Mouse (Mus musculus) kidney, postnatal 0 days (tissue): Measurements from ENCODE around the gene Pfkfb1. TPM values are rescaled to one million over a fixed set of nuclear protein-coding genes. Genes with fewer than 3 reads are reported as not detected.

Experiments
- ATAC-seq: fragments of 200-750 bp; cut with Nextera tagmentation; replicated peaks from 2 replicates; pipeline ENCODE4 v1.8.0; 2017; ENCODE audit warnings: low read depth, moderate number of reproducible peaks, moderate TSS enrichment, moderate library complexity; ENCODE audit not compliant: low FRiP score
- DNase-seq: peaks from one replicate; pipeline ENCODE4 v3.0.0-alpha.2; 2016; ENCODE audit warnings: low spot score
- H3K27ac ChIP-seq: fragments of 300-500 bp; sonication (generic); 2 replicates; pipeline ENCODE4 v1.5.1; 2014; ENCODE audit warnings: mild to moderate bottlenecking
- H3K27me3 ChIP-seq: fragments of 300-500 bp; sonication (generic); 2 replicates; pipeline ENCODE4 v1.6.1; 2014; ENCODE audit warnings: low read length, mixed read lengths; ENCODE audit not compliant: insufficient read depth
- H3K36me3 ChIP-seq: fragments of 300-500 bp; sonication (generic); 2 replicates; pipeline ENCODE4 v1.6.1; 2014; ENCODE audit warnings: low read length, mixed read lengths; ENCODE audit not compliant: insufficient read depth
- H3K4me1 ChIP-seq: fragments of 300-500 bp; sonication (generic); replicated peaks from 2 replicates; pipeline ENCODE4 v1.6.1; 2014; ENCODE audit warnings: antibody characterized with exemption, low read length, mixed read lengths; ENCODE audit not compliant: insufficient read depth
- H3K4me2 ChIP-seq: fragments of 300-500 bp; sonication (generic); 2 replicates; pipeline ENCODE4 v1.6.1; 2014; ENCODE audit warnings: mild to moderate bottlenecking, low read length, moderate library complexity, mixed read lengths
- H3K4me3 ChIP-seq: fragments of 300-500 bp; sonication (generic); replicated peaks from 2 replicates; pipeline ENCODE4 v1.5.1; 2014; ENCODE audit warnings: low read depth, low read length
- H3K9ac ChIP-seq: fragments of 300-500 bp; sonication (generic); 2 replicates; pipeline ENCODE4 v1.6.1; 2014; ENCODE audit warnings: low read depth, low read length
- H3K9me3 ChIP-seq: fragments of 300-500 bp; sonication (generic); replicated peaks from 2 replicates; pipeline ENCODE4 v1.6.1; 2016; ENCODE audit warnings: low read length, inconsistent platforms, mixed read lengths
- CTCF ChIP-seq: IDR thresholded peaks from 2 replicates; pipeline ENCODE4 v1.5.1; 2016; ENCODE audit warnings: antibody characterized with exemption, low read depth, mild to moderate bottlenecking, moderate library complexity
- WGBS: fragments of 180-500 bp; shearing (Covaris S2); extraction: QIAGEN DNeasy Blood & Tissue Kit; methylation state at CpG from one replicate; pipeline ENCODE4 v1.1.7; 2014; 5-methylcytosine and 5-hydroxymethylcytosine counted together
- polyA plus RNA-seq: library from polyadenylated mRNA; unstranded; fragments of >200 nt; fragmentation: Nextera tagmentation; extraction: Ambion mirVana; gene quantifications from 2 replicates; pipeline ENCODE4 v1.2.1, GENCODE M21; 2015

Gene Pfkfb1
- polyA plus RNA-seq, 1 experiment from 2014 or later = 2.8 TPM

- H3K4me3 ChIP-seq = no peak overlapping the region
Measured at GRCm38 (mm10) chrX:150594176-150594575, 6.1 kb downstream of the Pfkfb1 start.

DNA sequence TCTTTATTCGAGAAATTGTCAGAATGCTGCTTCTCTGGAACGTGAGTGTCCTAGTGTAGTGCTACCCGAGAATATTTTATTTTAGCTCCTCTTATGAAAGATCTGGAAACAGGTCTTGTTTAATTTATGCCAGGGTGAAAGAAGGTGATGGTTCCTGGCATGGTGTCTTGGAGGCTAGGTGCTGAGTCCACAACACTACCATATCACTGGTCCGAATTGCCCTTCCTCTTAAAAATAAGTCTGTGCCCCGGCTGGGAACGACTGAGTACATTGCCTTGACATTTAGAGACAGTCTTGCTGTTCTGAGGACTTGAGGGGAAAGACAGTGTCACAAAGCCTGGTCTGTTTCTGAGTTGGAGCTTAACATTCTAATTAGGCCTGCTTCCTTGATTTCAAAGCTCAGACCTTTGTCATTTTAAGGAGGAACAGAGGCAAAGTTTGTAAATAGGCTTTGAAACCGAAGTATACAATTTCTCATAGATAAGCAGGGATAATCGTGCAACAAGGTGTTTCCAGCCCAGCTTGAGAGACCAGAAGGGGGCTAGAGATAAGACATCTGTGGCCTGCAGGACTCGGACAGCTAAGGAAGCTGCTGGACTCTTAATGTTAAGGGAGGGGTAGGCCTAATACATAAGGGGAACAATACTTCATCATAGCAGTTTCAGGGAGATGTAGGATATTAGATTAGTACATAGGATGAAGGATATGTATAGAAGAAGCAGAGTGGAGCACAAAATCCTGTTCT lies 7.2 kb downstream of the Pfkfb1 start:
- no peaks in the 10 kb centered on the region for H3K36me3 ChIP-seq
- ATAC-seq (no peak), DNase-seq (no peak)
- no peak overlapping the region for H3K27ac ChIP-seq
- no peak overlapping the region for H3K9ac ChIP-seq
- H3K4me1 ChIP-seq = no peaks in the 10 kb centered on the region
- no peak overlapping the region for H3K4me3 ChIP-seq
- TF ChIP-seq CTCF = no peak
- WGBS = 80% methylated on average over 9 of the region's 9 CpGs
- no peaks in the 10 kb centered on the region for H3K27me3 ChIP-seq
- H3K9me3 ChIP-seq = no peaks in the 10 kb centered on the region
- no peak overlapping the region for H3K4me2 ChIP-seq

More at GRCm38 (mm10) chrX:150594176-150594575, 6.1 kb downstream of the Pfkfb1 start:
- Histone ChIP-seq H3K27me3 (no peaks in the 10 kb centered on the region), H3K27ac (no peak overlapping the region), H3K9ac (no peak overlapping the region), H3K4me1 (no peaks in the 10 kb centered on the region), H3K4me2 (no peak overlapping the region), H3K9me3 (no peaks in the 10 kb centered on the region), H3K36me3 (no peaks in the 10 kb centered on the region)
- no peak for DNase-seq
- ATAC-seq = no peak
- WGBS = 96% methylated on average over 3 of the region's 3 CpGs
- TF ChIP-seq CTCF = no peak

DNA sequence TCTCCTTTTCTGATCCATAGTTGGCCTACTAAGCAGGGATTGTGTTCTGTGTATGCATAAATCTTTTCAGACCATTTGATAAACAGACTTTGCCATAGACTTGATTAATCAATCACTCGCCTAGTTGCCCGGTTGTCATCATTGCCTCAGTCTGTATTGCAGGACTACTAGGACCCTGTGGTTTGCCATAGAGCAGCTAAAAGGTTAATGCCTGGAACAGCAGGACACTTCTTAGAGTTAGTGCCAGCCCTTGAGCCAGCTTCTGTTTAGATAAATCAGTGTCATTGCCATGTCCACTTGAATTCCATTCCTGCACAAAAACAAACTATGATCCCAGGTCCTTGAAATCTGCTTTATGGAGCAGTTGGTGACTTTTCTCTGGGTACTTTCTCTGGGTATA lies 10.9 kb downstream of the Pfkfb1 start:
- DNase-seq (no peak), ATAC-seq (no peak)
- no peak overlapping the region for H3K4me3 ChIP-seq
- no peaks in the 10 kb centered on the region for H3K4me1 ChIP-seq
- H3K27me3 ChIP-seq = no peaks in the 10 kb centered on the region
- no peaks in the 10 kb centered on the region for H3K9me3 ChIP-seq
- H3K27ac ChIP-seq = no peak overlapping the region
- no peak overlapping the region for H3K4me2 ChIP-seq
- no peak overlapping the region for H3K9ac ChIP-seq
- 89% methylated on average over 2 of the region's 2 CpGs for WGBS
- H3K36me3 ChIP-seq = no peaks in the 10 kb centered on the region
- TF ChIP-seq CTCF = no peak

GRCm38 (mm10) chrX:150636421-150636820 lies 48.4 kb downstream of the Pfkfb1 start:
- DNase-seq (no peak), ATAC-seq (no peak)
- no peaks in the 10 kb centered on the region for H3K4me1 ChIP-seq
- H3K4me3 ChIP-seq = no peak overlapping the region
- H3K9ac ChIP-seq = no peak overlapping the region
- no peak overlapping the region for H3K4me2 ChIP-seq
- TF ChIP-seq CTCF = no peak
- H3K9me3 ChIP-seq = no peaks in the 10 kb centered on the region
- no peak overlapping the region for H3K27ac ChIP-seq
- WGBS = 74% methylated on average over 1 of the region's 1 CpGs
- H3K36me3 ChIP-seq = no peaks in the 10 kb centered on the region
- H3K27me3 ChIP-seq = no peaks in the 10 kb centered on the region

GRCm38 (mm10) chrX:150656122-150656907 lies 68.3 kb downstream of the Pfkfb1 start:
- TF ChIP-seq CTCF = no peak
- H3K27me3 ChIP-seq = no peaks in the 10 kb centered on the region
- H3K4me1 ChIP-seq = no peaks in the 10 kb centered on the region
- ATAC-seq (0 out of 2 replicates have a peak, but pooled peaks have one; percentile 17), DNase-seq (peak; percentile 11)
- H3K9me3 ChIP-seq = no peaks in the 10 kb centered on the region
- H3K4me2 ChIP-seq = peak overlapping the region; percentile 64
- H3K36me3 ChIP-seq = no peaks in the 10 kb centered on the region
- peak overlapping the region; percentile 52 for H3K9ac ChIP-seq
- WGBS = 46% methylated on average over 32 of the region's 44 CpGs
- no peak overlapping the region for H3K27ac ChIP-seq
- H3K4me3 ChIP-seq = peak overlapping the region; percentile 48

- Histone ChIP-seq H3K9ac (peak within 1 kb of the TSS; percentile 52), H3K9me3 (no peaks in the 10 kb centered on the region), H3K4me3 (peak within 1 kb of the TSS; percentile 48), H3K4me1 (no peaks in the 10 kb centered on the region), H3K27ac (no peak within 1 kb of the TSS), H3K4me2 (peak within 1 kb of the TSS; percentile 64), H3K27me3 (no peaks in the 10 kb centered on the region), H3K36me3 (no peaks in the 10 kb centered on the region)
- ATAC-seq (peak; percentile 84), DNase-seq (peak; percentile 71)
- peak; percentile 36; the same call in 1 of the 2 replicates for TF ChIP-seq CTCF
- 38% methylated on average over 37 of the region's 37 CpGs for WGBS
Measured at GRCm38 (mm10) chrX:150656908-150657796, 69.1 kb downstream of the Pfkfb1 start, which contains the start of gene Tro. Gene Tro, minus strand, starts transcription at chrX:150657583.
